Mouse (Mus musculus) kidney, embryonic 16.5 days (tissue): ENCODE data around the gene Dmrt1. TPM values are rescaled to one million over a fixed set of nuclear protein-coding genes. Genes with fewer than 3 reads are reported as not detected.

Experiments used
- ATAC-seq: fragments of 200-750 bp; cut with Nextera tagmentation; 2 replicates; pipeline ENCODE4 v1.8.0; 2017; ENCODE audit warnings: moderate TSS enrichment; ENCODE audit not compliant: low FRiP score, low TSS enrichment
- H3K27ac ChIP-seq: fragments of 300-500 bp; sonication (generic); 2 replicates; pipeline ENCODE4 v1.5.1; 2014; ENCODE audit warnings: low read length
- H3K27me3 ChIP-seq: fragments of 300-500 bp; sonication (generic); 2 replicates; pipeline ENCODE4 v1.6.1; 2014; ENCODE audit warnings: low read length, control low read depth, mixed read lengths; ENCODE audit not compliant: insufficient read depth
- H3K36me3 ChIP-seq: fragments of 300-500 bp; sonication (generic); 2 replicates; pipeline ENCODE4 v1.6.1; 2014; ENCODE audit warnings: low read length, control low read depth, mixed read lengths; ENCODE audit not compliant: insufficient read depth
- H3K4me1 ChIP-seq: fragments of 300-500 bp; sonication (generic); 2 replicates; pipeline ENCODE4 v1.6.1; 2014; ENCODE audit warnings: low read length, control low read depth, mixed read lengths; ENCODE audit not compliant: insufficient read depth
- H3K4me2 ChIP-seq: fragments of 300-500 bp; sonication (generic); replicated peaks from 2 replicates; pipeline ENCODE4 v1.6.1; 2014; ENCODE audit warnings: low read depth, low read length
- H3K4me3 ChIP-seq: fragments of 300-500 bp; sonication (generic); 2 replicates; pipeline ENCODE4 v1.5.1; 2014; ENCODE audit warnings: mild to moderate bottlenecking, low read length
- H3K9ac ChIP-seq: fragments of 300-500 bp; sonication (generic); replicated peaks from 2 replicates; pipeline ENCODE4 v1.6.1; 2014; ENCODE audit warnings: low read length
- H3K9me3 ChIP-seq: fragments of 300-500 bp; sonication (generic); 2 replicates; pipeline ENCODE4 v1.6.1; 2016; ENCODE audit warnings: low read length, control low read depth
- WGBS: fragments of 180-500 bp; shearing (Covaris S2); extraction: QIAGEN DNeasy Blood & Tissue Kit; methylation state at CpG from one replicate; pipeline ENCODE4 v1.1.7; 2014; 5-methylcytosine and 5-hydroxymethylcytosine counted together
- polyA plus RNA-seq: library from polyadenylated mRNA; unstranded; fragments of >200 nt; fragmentation: Nextera tagmentation; extraction: Ambion mirVana; gene quantifications from 2 replicates; pipeline ENCODE4 v1.2.1, GENCODE M21; 2015

The Dmrt1 gene
- polyA plus RNA-seq, 1 experiment from 2014 or later: not detected

- Histone ChIP-seq H3K9me3 (no peaks in the 10 kb centered on the region), H3K27ac (no peak overlapping the region), H3K4me1 (no peaks in the 10 kb centered on the region), H3K27me3 (peaks cover 28% of the 10 kb centered on the region), H3K9ac (no peak overlapping the region), H3K4me3 (no peak overlapping the region), H3K36me3 (no peaks in the 10 kb centered on the region), H3K4me2 (no peak overlapping the region)
- 57% methylated on average over 5 of the region's 5 CpGs for WGBS
- no peak for ATAC-seq
Observed at GRCm38 (mm10) chr19:25550346-25550745, 44.9 kb downstream of the Dmrt1 start.

DNA sequence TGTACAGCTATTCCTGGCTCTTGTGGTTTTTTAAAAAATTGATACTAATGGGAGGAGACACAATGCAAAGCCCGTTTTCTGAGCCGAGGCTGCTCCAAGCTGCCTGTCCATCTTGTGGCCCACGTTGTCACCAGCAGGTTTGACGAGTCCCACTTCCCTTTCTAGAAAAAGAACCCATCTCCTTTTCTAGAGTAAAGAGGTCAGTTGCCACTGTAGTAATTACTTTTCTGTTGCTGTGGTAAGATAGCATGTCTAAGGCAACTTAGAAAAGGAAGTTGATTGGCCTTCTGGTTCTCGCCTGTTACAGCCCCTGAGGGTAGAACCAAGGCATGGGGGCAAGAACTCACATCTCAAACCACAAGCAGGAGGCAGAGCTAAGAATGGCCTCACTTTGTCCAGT, 45.6 kb downstream of the Dmrt1 start:
- ATAC-seq: no peak
- Histone ChIP-seq H3K9ac (no peak overlapping the region), H3K4me2 (no peak overlapping the region), H3K27me3 (peaks cover 29% of the 10 kb centered on the region), H3K4me1 (no peaks in the 10 kb centered on the region), H3K9me3 (no peaks in the 10 kb centered on the region), H3K27ac (no peak overlapping the region), H3K4me3 (no peak overlapping the region), H3K36me3 (no peaks in the 10 kb centered on the region)
- WGBS: 81% methylated on average over 5 of the region's 5 CpGs

DNA sequence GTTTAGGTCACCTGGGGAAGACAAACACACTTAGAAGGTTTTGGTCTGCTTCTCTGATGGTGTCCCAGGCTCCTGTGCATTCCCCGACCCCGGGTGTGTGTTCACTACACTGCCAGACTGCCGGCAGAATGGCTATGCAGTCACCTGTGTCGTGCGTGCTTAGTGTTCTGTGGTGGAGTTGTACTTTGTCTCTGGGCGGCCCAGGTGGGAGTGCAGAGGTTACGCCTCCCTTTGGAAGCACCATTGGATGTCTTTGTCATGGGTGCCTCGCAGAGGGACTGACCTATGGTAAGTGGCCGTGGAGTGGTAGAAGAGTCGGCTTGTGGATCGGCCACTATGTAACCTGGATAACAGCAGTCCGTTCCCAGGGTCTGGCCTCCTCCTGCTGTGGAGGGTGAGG, 59.0 kb downstream of the Dmrt1 start:
- Histone ChIP-seq H3K27ac (no peak overlapping the region), H3K4me1 (0 out of 2 replicates have a peak, but pooled peaks cover 2% of the 10 kb centered on the region), H3K4me3 (no peak overlapping the region), H3K9ac (no peak overlapping the region), H3K9me3 (peaks cover 4% of the 10 kb centered on the region; the same call in 1 of the 2 replicates), H3K27me3 (peaks cover 54% of the 10 kb centered on the region), H3K4me2 (no peak overlapping the region), H3K36me3 (no peaks in the 10 kb centered on the region)
- no peak for ATAC-seq
- WGBS: 40% methylated on average over 12 of the region's 12 CpGs

DNA sequence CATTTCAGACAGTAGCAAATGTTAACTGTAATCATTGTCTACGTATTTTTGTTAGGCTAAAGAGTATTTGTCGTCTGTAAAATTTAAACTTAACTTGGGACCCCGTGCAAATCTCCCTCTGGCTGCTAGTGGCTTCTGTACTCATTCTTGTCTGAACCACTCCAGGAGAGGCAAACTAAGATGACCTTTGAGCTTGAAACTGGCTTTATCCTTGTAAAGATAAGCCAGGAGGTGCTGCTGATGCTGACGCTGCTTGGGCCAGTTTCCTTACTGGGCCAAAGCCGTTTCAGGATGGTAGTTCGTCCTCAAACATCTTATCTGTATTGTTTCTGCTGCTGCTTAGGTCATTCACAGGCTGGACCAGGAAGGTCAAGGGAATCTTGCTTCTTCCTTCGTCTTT, 64.4 kb downstream of the Dmrt1 start:
- H3K36me3 ChIP-seq: no peaks in the 10 kb centered on the region
- no peaks in the 10 kb centered on the region for H3K9me3 ChIP-seq
- peaks cover 72% of the 10 kb centered on the region for H3K27me3 ChIP-seq
- ATAC-seq: no peak
- H3K9ac ChIP-seq: no peak overlapping the region
- WGBS: 87% methylated on average over 7 of the region's 7 CpGs
- no peak overlapping the region for H3K27ac ChIP-seq
- H3K4me1 ChIP-seq: 0 out of 2 replicates have a peak, but pooled peaks cover 2% of the 10 kb centered on the region
- no peak overlapping the region for H3K4me2 ChIP-seq
- H3K4me3 ChIP-seq: no peak overlapping the region

DNA sequence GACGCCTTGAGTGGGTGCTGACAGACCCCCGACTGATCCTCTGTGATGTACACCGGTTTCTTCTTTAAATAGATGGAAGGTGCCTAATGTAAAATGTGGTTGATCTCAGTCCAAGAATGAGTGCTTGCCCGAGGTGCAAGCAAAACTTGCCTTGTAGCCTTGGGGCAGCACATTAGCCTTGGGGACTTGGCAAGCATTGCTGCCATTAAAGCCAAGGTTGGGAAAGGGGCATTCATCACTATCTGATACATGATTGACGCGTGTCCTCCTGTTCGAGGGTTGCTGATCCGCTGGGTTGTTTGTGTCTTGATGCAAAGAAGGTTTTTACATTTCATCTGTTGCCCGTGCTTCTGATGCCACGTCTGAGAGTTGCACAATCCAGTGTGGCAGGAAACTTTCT, 69.0 kb downstream of the Dmrt1 start:
- Histone ChIP-seq H3K9me3 (no peaks in the 10 kb centered on the region), H3K4me1 (no peaks in the 10 kb centered on the region), H3K4me3 (no peak overlapping the region), H3K36me3 (no peaks in the 10 kb centered on the region), H3K27ac (no peak overlapping the region), H3K4me2 (no peak overlapping the region), H3K27me3 (peaks cover 72% of the 10 kb centered on the region), H3K9ac (no peak overlapping the region)
- ATAC-seq: no peak
- WGBS: 53% methylated on average over 10 of the region's 10 CpGs

GRCm38 (mm10) chr19:25574981-25575814, 69.8 kb downstream of the Dmrt1 start:
- no peaks in the 10 kb centered on the region for H3K9me3 ChIP-seq
- H3K4me1 ChIP-seq: no peaks in the 10 kb centered on the region
- WGBS: 14% methylated on average over 17 of the region's 17 CpGs
- no peak overlapping the region for H3K27ac ChIP-seq
- H3K4me2 ChIP-seq: no peak overlapping the region
- H3K4me3 ChIP-seq: no peak overlapping the region
- ATAC-seq: no peak
- H3K36me3 ChIP-seq: no peaks in the 10 kb centered on the region
- no peak overlapping the region for H3K9ac ChIP-seq
- peaks cover 65% of the 10 kb centered on the region for H3K27me3 ChIP-seq

GRCm38 (mm10) chr19:25578358-25578757, 72.9 kb downstream of the Dmrt1 start:
- no peak overlapping the region for H3K27ac ChIP-seq
- no peak for ATAC-seq
- no peaks in the 10 kb centered on the region for H3K36me3 ChIP-seq
- no peak overlapping the region for H3K9ac ChIP-seq
- H3K9me3 ChIP-seq: no peaks in the 10 kb centered on the region
- no peak overlapping the region for H3K4me3 ChIP-seq
- no peaks in the 10 kb centered on the region for H3K4me1 ChIP-seq
- peaks cover 68% of the 10 kb centered on the region for H3K27me3 ChIP-seq
- WGBS: 98% methylated on average over 2 of the region's 2 CpGs
- H3K4me2 ChIP-seq: no peak overlapping the region

DNA sequence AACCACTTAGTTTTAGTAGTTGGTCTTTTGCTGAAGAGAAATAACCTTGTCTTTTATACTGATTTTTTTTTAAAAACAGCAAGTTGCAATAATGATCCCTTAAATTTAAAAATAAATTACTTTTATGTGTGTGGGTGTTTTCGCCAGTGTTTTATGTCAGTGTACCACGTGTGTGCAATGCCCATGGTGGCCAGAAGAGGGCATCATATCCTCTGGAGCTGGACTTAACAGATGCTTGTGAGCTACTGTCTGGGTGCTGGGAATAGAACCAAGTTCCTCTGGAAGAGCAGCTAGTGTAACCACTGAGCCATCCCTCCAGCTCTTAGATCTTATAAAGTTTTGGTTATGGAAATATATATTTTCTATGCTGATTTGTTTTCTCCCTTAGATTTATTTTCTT, 74.0 kb downstream of the Dmrt1 start:
- peaks cover 64% of the 10 kb centered on the region for H3K27me3 ChIP-seq
- 97% methylated on average over 2 of the region's 2 CpGs for WGBS
- no peaks in the 10 kb centered on the region for H3K4me1 ChIP-seq
- H3K4me3 ChIP-seq: no peak overlapping the region
- ATAC-seq: no peak
- no peak overlapping the region for H3K27ac ChIP-seq
- H3K4me2 ChIP-seq: no peak overlapping the region
- no peaks in the 10 kb centered on the region for H3K9me3 ChIP-seq
- H3K9ac ChIP-seq: no peak overlapping the region
- no peaks in the 10 kb centered on the region for H3K36me3 ChIP-seq

GRCm38 (mm10) chr19:25597717-25598232, 92.4 kb downstream of the Dmrt1 start:
- Histone ChIP-seq H3K9me3 (no peaks in the 10 kb centered on the region), H3K4me2 (no peak overlapping the region), H3K27ac (no peak overlapping the region), H3K9ac (no peak overlapping the region), H3K4me3 (no peak overlapping the region), H3K27me3 (peaks cover 88% of the 10 kb centered on the region), H3K4me1 (no peaks in the 10 kb centered on the region), H3K36me3 (no peaks in the 10 kb centered on the region)
- 64% methylated on average over 3 of the region's 3 CpGs for WGBS
- ATAC-seq: no peak

- H3K27ac ChIP-seq: no peak overlapping the region
- WGBS: 21% methylated on average over 4 of the region's 4 CpGs
- H3K9ac ChIP-seq: no peak overlapping the region
- H3K4me2 ChIP-seq: no peak overlapping the region
- no peaks in the 10 kb centered on the region for H3K36me3 ChIP-seq
- H3K9me3 ChIP-seq: no peaks in the 10 kb centered on the region
- no peak for ATAC-seq
- H3K4me1 ChIP-seq: no peaks in the 10 kb centered on the region
- H3K4me3 ChIP-seq: no peak overlapping the region
- peaks cover 88% of the 10 kb centered on the region for H3K27me3 ChIP-seq
Observed at GRCm38 (mm10) chr19:25598626-25599025, 93.2 kb downstream of the Dmrt1 start.
